Mouse (Mus musculus) thymus, adult 2 months (tissue): ENCODE measurements at regions not wholly inside any gene's neighbourhood (a gene's known extent, or its start where the extent isn't known, plus 50 kb on each side); places are given as distances from the start of the nearest gene placed in this dataset.

Source experiments
- CTCF ChIP-seq: fragments of 200-500 bp; IDR thresholded peaks from 2 replicates; pipeline ENCODE4 v1.5.1; 2012; ENCODE audit warnings: mild to moderate bottlenecking, control low read depth, low read length, moderate library complexity, borderline replicate concordance; ENCODE audit not compliant: control insufficient read depth, poor library complexity, insufficient read depth; ENCODE audit errors: extremely low read depth
- POLR2A ChIP-seq: fragments of 200-500 bp; IDR thresholded peaks from 2 replicates; pipeline ENCODE4 v1.6.1; 2012; ENCODE audit warnings: mild to moderate bottlenecking, low read length, control low read depth, moderate library complexity; ENCODE audit not compliant: control insufficient read depth, poor library complexity, insufficient read depth; ENCODE audit errors: extremely low read depth

GRCm38 (mm10) chr5:119310178-119310930 is 360.1 kb upstream of the Tbx3 start:
- TF ChIP-seq CTCF (no peak), POLR2A (no peak)
